Mouse (Mus musculus): ENCODE measurements around the gene Trim46. TPM values are rescaled to one million over a fixed set of nuclear protein-coding genes. Genes with fewer than 3 reads are reported as not detected.

Trim46 gene
- polyA plus RNA-seq (2014; fragmentation: Nextera tagmentation; extraction: Ambion mirVana), result 7.1 and 8.5 TPM in 2 replicates

GRCm38 (mm10) chr3:89246261-89247100 is at the start of gene Trim46:
TSS of gene Trim46 (minus strand) at chr3:89246309.
- WGBS, result 1% methylated on average over 42 of the region's 42 CpGs
- DNase-seq (ENCODE audit: low spot score, missing footprints) (peak; percentile 98), ATAC-seq (ENCODE audit: low FRiP score) (peak; percentile 67)
- Histone ChIP-seq H3K4me3 (ENCODE audit: low read depth, low read length) (peak within 1 kb of the TSS; percentile 80), H3K9ac (ENCODE audit: low read length) (peak within 1 kb of the TSS; percentile 83), H3K27me3 (ENCODE audit: control insufficient read depth, insufficient read depth, low read length) (no peaks in the 10 kb centered on the region; the same call in 1 of the 2 replicates), H3K4me1 (ENCODE audit: control insufficient read depth, insufficient read depth, low read length) (peaks cover 37% of the 10 kb centered on the region), H3K9me3 (ENCODE audit: control insufficient read depth, low read length) (no peaks in the 10 kb centered on the region), H3K27ac (ENCODE audit: low read depth, low read length) (peak within 1 kb of the TSS; percentile 53), H3K4me2 (peak within 1 kb of the TSS; percentile 85), H3K36me3 (ENCODE audit: control insufficient read depth, insufficient read depth, low read length) (no peaks in the 10 kb centered on the region)

GRCm38 (mm10) chr3:89295685-89296230 is 49.6 kb upstream of the Trim46 start:
- Histone ChIP-seq H3K4me2 (no peak overlapping the region), H3K27me3 (ENCODE audit: control insufficient read depth, insufficient read depth, low read length) (0 out of 2 replicates have a peak, but pooled peaks cover 4% of the 10 kb centered on the region), H3K36me3 (ENCODE audit: control insufficient read depth, insufficient read depth, low read length) (no peaks in the 10 kb centered on the region), H3K9me3 (ENCODE audit: control insufficient read depth, low read length) (no peaks in the 10 kb centered on the region), H3K27ac (ENCODE audit: low read depth, low read length) (no peak overlapping the region), H3K9ac (ENCODE audit: low read length) (no peak overlapping the region), H3K4me3 (ENCODE audit: low read depth, low read length) (no peak overlapping the region), H3K4me1 (ENCODE audit: control insufficient read depth, insufficient read depth, low read length) (no peaks in the 10 kb centered on the region)
- DNase-seq (ENCODE audit: low spot score, missing footprints) (peak; percentile 77), ATAC-seq (ENCODE audit: low FRiP score) (no peak)
- WGBS, result 82% methylated on average over 8 of the region's 8 CpGs

- H3K27ac ChIP-seq (ENCODE audit: low read depth, low read length), result no peak overlapping the region
- no peaks in the 10 kb centered on the region for H3K4me1 ChIP-seq (ENCODE audit: control insufficient read depth, insufficient read depth, low read length)
- H3K9ac ChIP-seq (ENCODE audit: low read length), result no peak overlapping the region
- ATAC-seq (ENCODE audit: low FRiP score), result no peak
- H3K36me3 ChIP-seq (ENCODE audit: control insufficient read depth, insufficient read depth, low read length), result no peaks in the 10 kb centered on the region
- H3K27me3 ChIP-seq (ENCODE audit: control insufficient read depth, insufficient read depth, low read length), result no peaks in the 10 kb centered on the region
- no peak overlapping the region for H3K4me2 ChIP-seq
- WGBS, result 82% methylated on average over 5 of the region's 5 CpGs
- H3K4me3 ChIP-seq (ENCODE audit: low read depth, low read length), result no peak overlapping the region
- H3K9me3 ChIP-seq (ENCODE audit: control insufficient read depth, low read length), result no peaks in the 10 kb centered on the region
- peak; percentile 41 for DNase-seq (ENCODE audit: low spot score, missing footprints)
Measured at GRCm38 (mm10) chr3:89294195-89294594, 48.1 kb upstream of the Trim46 start.

GRCm38 (mm10) chr3:89293247-89293918 is 47.3 kb upstream of the Trim46 start:
- ATAC-seq (ENCODE audit: low FRiP score) (no peak), DNase-seq (ENCODE audit: low spot score, missing footprints) (no peak)
- H3K9me3 ChIP-seq (ENCODE audit: control insufficient read depth, low read length), result no peaks in the 10 kb centered on the region
- H3K36me3 ChIP-seq (ENCODE audit: control insufficient read depth, insufficient read depth, low read length), result no peaks in the 10 kb centered on the region
- no peak overlapping the region for H3K4me3 ChIP-seq (ENCODE audit: low read depth, low read length)
- H3K27ac ChIP-seq (ENCODE audit: low read depth, low read length), result no peak overlapping the region
- 86% methylated on average over 11 of the region's 11 CpGs for WGBS
- no peak overlapping the region for H3K4me2 ChIP-seq
- H3K27me3 ChIP-seq (ENCODE audit: control insufficient read depth, insufficient read depth, low read length), result no peaks in the 10 kb centered on the region
- H3K9ac ChIP-seq (ENCODE audit: low read length), result no peak overlapping the region
- no peaks in the 10 kb centered on the region for H3K4me1 ChIP-seq (ENCODE audit: control insufficient read depth, insufficient read depth, low read length)

GRCm38 (mm10) chr3:89292303-89292702 is 46.2 kb upstream of the Trim46 start:
- Histone ChIP-seq H3K27me3 (ENCODE audit: control insufficient read depth, insufficient read depth, low read length) (no peaks in the 10 kb centered on the region), H3K4me2 (no peak overlapping the region), H3K4me1 (ENCODE audit: control insufficient read depth, insufficient read depth, low read length) (no peaks in the 10 kb centered on the region), H3K9ac (ENCODE audit: low read length) (no peak overlapping the region), H3K27ac (ENCODE audit: low read depth, low read length) (no peak overlapping the region), H3K36me3 (ENCODE audit: control insufficient read depth, insufficient read depth, low read length) (no peaks in the 10 kb centered on the region), H3K9me3 (ENCODE audit: control insufficient read depth, low read length) (no peaks in the 10 kb centered on the region), H3K4me3 (ENCODE audit: low read depth, low read length) (no peak overlapping the region)
- ATAC-seq (ENCODE audit: low FRiP score) (no peak), DNase-seq (ENCODE audit: low spot score, missing footprints) (peak; percentile 12)
- WGBS, result 66% methylated on average over 5 of the region's 5 CpGs

- Histone ChIP-seq H3K9ac (ENCODE audit: low read length) (no peak overlapping the region), H3K9me3 (ENCODE audit: control insufficient read depth, low read length) (no peaks in the 10 kb centered on the region), H3K4me1 (ENCODE audit: control insufficient read depth, insufficient read depth, low read length) (no peaks in the 10 kb centered on the region), H3K4me3 (ENCODE audit: low read depth, low read length) (no peak overlapping the region), H3K27ac (ENCODE audit: low read depth, low read length) (no peak overlapping the region), H3K36me3 (ENCODE audit: control insufficient read depth, insufficient read depth, low read length) (no peaks in the 10 kb centered on the region), H3K27me3 (ENCODE audit: control insufficient read depth, insufficient read depth, low read length) (no peaks in the 10 kb centered on the region), H3K4me2 (no peak overlapping the region)
- DNase-seq (ENCODE audit: low spot score, missing footprints) (peak; percentile 2), ATAC-seq (ENCODE audit: low FRiP score) (no peak)
- WGBS, result 80% methylated on average over 10 of the region's 10 CpGs
Measured at GRCm38 (mm10) chr3:89291874-89292273, 45.8 kb upstream of the Trim46 start.

- Histone ChIP-seq H3K36me3 (ENCODE audit: control insufficient read depth, insufficient read depth, low read length) (no peaks in the 10 kb centered on the region), H3K9me3 (ENCODE audit: control insufficient read depth, low read length) (no peaks in the 10 kb centered on the region), H3K27ac (ENCODE audit: low read depth, low read length) (no peak overlapping the region), H3K4me3 (ENCODE audit: low read depth, low read length) (no peak overlapping the region), H3K4me1 (ENCODE audit: control insufficient read depth, insufficient read depth, low read length) (no peaks in the 10 kb centered on the region), H3K9ac (ENCODE audit: low read length) (no peak overlapping the region), H3K27me3 (ENCODE audit: control insufficient read depth, insufficient read depth, low read length) (no peaks in the 10 kb centered on the region), H3K4me2 (no peak overlapping the region)
- WGBS, result 62% methylated on average over 7 of the region's 7 CpGs
- DNase-seq (ENCODE audit: low spot score, missing footprints), result no peak
- ATAC-seq (ENCODE audit: low FRiP score), result no peak
Measured at GRCm38 (mm10) chr3:89288503-89288928, 42.4 kb upstream of the Trim46 start.

GRCm38 (mm10) chr3:89287286-89287685 is 41.2 kb upstream of the Trim46 start:
- Histone ChIP-seq H3K36me3 (ENCODE audit: control insufficient read depth, insufficient read depth, low read length) (no peaks in the 10 kb centered on the region), H3K4me3 (ENCODE audit: low read depth, low read length) (no peak overlapping the region), H3K27ac (ENCODE audit: low read depth, low read length) (no peak overlapping the region), H3K9ac (ENCODE audit: low read length) (no peak overlapping the region), H3K27me3 (ENCODE audit: control insufficient read depth, insufficient read depth, low read length) (no peaks in the 10 kb centered on the region), H3K9me3 (ENCODE audit: control insufficient read depth, low read length) (no peaks in the 10 kb centered on the region), H3K4me1 (ENCODE audit: control insufficient read depth, insufficient read depth, low read length) (no peaks in the 10 kb centered on the region), H3K4me2 (no peak overlapping the region)
- 71% methylated on average over 5 of the region's 5 CpGs for WGBS
- DNase-seq (ENCODE audit: low spot score, missing footprints) (peak; percentile 80), ATAC-seq (ENCODE audit: low FRiP score) (no peak)

GRCm38 (mm10) chr3:89285526-89285925 is 39.4 kb upstream of the Trim46 start:
- Histone ChIP-seq H3K27me3 (ENCODE audit: control insufficient read depth, insufficient read depth, low read length) (peaks cover 14% of the 10 kb centered on the region), H3K4me2 (no peak overlapping the region), H3K9me3 (ENCODE audit: control insufficient read depth, low read length) (no peaks in the 10 kb centered on the region), H3K27ac (ENCODE audit: low read depth, low read length) (no peak overlapping the region), H3K4me3 (ENCODE audit: low read depth, low read length) (no peak overlapping the region), H3K4me1 (ENCODE audit: control insufficient read depth, insufficient read depth, low read length) (peaks cover 8% of the 10 kb centered on the region), H3K9ac (ENCODE audit: low read length) (no peak overlapping the region), H3K36me3 (ENCODE audit: control insufficient read depth, insufficient read depth, low read length) (no peaks in the 10 kb centered on the region)
- ATAC-seq (ENCODE audit: low FRiP score), result no peak
- WGBS, result 44% methylated on average over 2 of the region's 2 CpGs
- peak; percentile 82 for DNase-seq (ENCODE audit: low spot score, missing footprints)
